Comparison of ENCODE assay signal across 8 mouse cellular contexts in genomic region chr4:138395087-138395970, GRCm38 (mm10). TPM values are rescaled to one million over a fixed set of nuclear protein-coding genes. Genes with fewer than 3 reads are reported as not detected.
DNase-seq lines count a peak whose midpoint lies in the region; ATAC-seq and TF ChIP-seq lines count a peak whose summit lies in the region.

No protein-coding gene starts in this region.

- TF ChIP-seq CTCF in lung, postnatal 0 days (IDR thresholded peaks at IDR 0.05): no peak

- peak overlapping the region; percentile 39 for H3K4me2 ChIP-seq in lung, postnatal 0 days (replicated peaks; ENCODE audit: low read depth, low read length)
- H3K4me2 ChIP-seq in hindbrain, embryonic 16.5 days (ENCODE audit: low read length): peak overlapping the region; percentile 87

- H3K4me1 ChIP-seq in lung, postnatal 0 days (ENCODE audit: insufficient read depth, low read depth, low read length): 0 out of 2 replicates have a peak, but pooled peaks cover 4% of the 10 kb centered on the region
- peaks cover 15% of the 10 kb centered on the region for H3K4me1 ChIP-seq in hindbrain, embryonic 16.5 days (ENCODE audit: control insufficient read depth, insufficient read depth, low read depth, low read length)
- peaks cover 25% of the 10 kb centered on the region for H3K4me1 ChIP-seq in midbrain, embryonic 10.5 days

- peaks cover 49% of the 10 kb centered on the region for H3K27me3 ChIP-seq in lung, postnatal 0 days (replicated peaks; ENCODE audit: insufficient read depth, low read length)
- peaks cover 48% of the 10 kb centered on the region for H3K27me3 ChIP-seq in hindbrain, embryonic 16.5 days (replicated peaks; ENCODE audit: control insufficient read depth, insufficient read depth, low read length)
- H3K27me3 ChIP-seq in midbrain, embryonic 10.5 days (ENCODE audit: low read depth, poor library complexity, severe bottlenecking): peaks cover 95% of the 10 kb centered on the region

- under 1% methylated on average over 82 of the region's 103 CpGs for WGBS in lung, postnatal 0 days
- WGBS in hindbrain, embryonic 16.5 days: 2% methylated on average over 86 of the region's 103 CpGs
- WGBS in midbrain, embryonic 10.5 days: under 1% methylated on average over 103 of the region's 103 CpGs

- DNase-seq in adrenal gland, adult (ENCODE audit: inconsistent age in 2 of 2, low spot score in 1 of 2): peak; percentile 51 to 75
- no peak for DNase-seq in adrenal gland, postnatal 4 days (ENCODE audit: low spot score in 2 of 2)
- DNase-seq in lung, postnatal 0 days (ENCODE audit: low spot score): no peak
- DNase-seq in lung, postnatal 4 days: no peak
- DNase-seq in midbrain, embryonic 10.5 days (ENCODE audit: low spot score): peak; percentile 37
- no peak for DNase-seq in spleen, postnatal 10 days (ENCODE audit: low spot score in 2 of 2)
- DNase-seq in gastrocnemius, postnatal 25 days: no peak

- H3K9ac ChIP-seq in lung, postnatal 0 days (replicated peaks; ENCODE audit: low read depth): no peak overlapping the region
- peak overlapping the region; percentile 78 for H3K9ac ChIP-seq in hindbrain, embryonic 16.5 days (ENCODE audit: low read depth, low read length)

- peak overlapping the region; percentile 20; the same call in 1 of the 2 replicates for H3K4me3 ChIP-seq in lung, postnatal 0 days (ENCODE audit: low read depth, low read length)
- H3K4me3 ChIP-seq in hindbrain, embryonic 16.5 days (ENCODE audit: low read length): peak overlapping the region; percentile 64
- H3K4me3 ChIP-seq in midbrain, embryonic 10.5 days: peak overlapping the region; percentile 55

- TF ChIP-seq EP300 in lung, postnatal 0 days (IDR thresholded peaks at IDR 0.05): no peak

- no peaks in the 10 kb centered on the region for H3K36me3 ChIP-seq in lung, postnatal 0 days (ENCODE audit: insufficient read depth, low read length)
- no peaks in the 10 kb centered on the region for H3K36me3 ChIP-seq in hindbrain, embryonic 16.5 days (ENCODE audit: control insufficient read depth, insufficient read depth, low read length)
- H3K36me3 ChIP-seq in midbrain, embryonic 10.5 days: no peaks in the 10 kb centered on the region

- no peak overlapping the region for H3K27ac ChIP-seq in lung, postnatal 0 days (ENCODE audit: low read length)
- H3K27ac ChIP-seq in hindbrain, embryonic 16.5 days (ENCODE audit: low read depth, low read length): peak overlapping the region; percentile 63; the same call in 1 of the 2 replicates
- H3K27ac ChIP-seq in midbrain, embryonic 10.5 days (replicated peaks): no peak overlapping the region; the same call in 1 of the 2 replicates

- H3K9me3 ChIP-seq in lung, postnatal 0 days (ENCODE audit: low read length): no peaks in the 10 kb centered on the region
- H3K9me3 ChIP-seq in hindbrain, embryonic 16.5 days (ENCODE audit: control insufficient read depth, low read length): no peaks in the 10 kb centered on the region; the same call in 1 of the 2 replicates
- H3K9me3 ChIP-seq in midbrain, embryonic 10.5 days (replicated peaks): no peaks in the 10 kb centered on the region

- ATAC-seq in lung, postnatal 0 days: no peak
- ATAC-seq in hindbrain, embryonic 16.5 days: peak; percentile 61

RNA-seq across cellular contexts. Expression of gene Fam43b, which starts 1.0 kb away (rescaled TPM):
- total RNA-seq in adrenal gland, postnatal 4 days (2021): 1 to 10 TPM; 2.2 to 3.2 TPM
- polyA plus RNA-seq in lung, postnatal 0 days (2015; fragmentation: Nextera tagmentation; extraction: Ambion mirVana): 0.05 TPM in 1 of 2 replicates, not detected in the other
- 16.6 and 17.3 TPM in 2 replicates for polyA plus RNA-seq in hindbrain, embryonic 16.5 days (2015; fragmentation: Nextera tagmentation; extraction: Ambion mirVana)
- polyA plus RNA-seq in midbrain, embryonic 10.5 days (2016; fragmentation: Nextera tagmentation; extraction: Ambion mirVana): 0.06 TPM in 1 of 2 replicates, not detected in the other
- total RNA-seq in gastrocnemius, postnatal 25 days (2021): not detected

RNA-seq across cellular contexts. Expression of gene Cda, which starts 27.5 kb away (rescaled TPM):
- 10 to 100 TPM; 15.7 to 22.9 TPM for total RNA-seq in adrenal gland, postnatal 4 days (2021)
- polyA plus RNA-seq in lung, postnatal 0 days (2015; fragmentation: Nextera tagmentation; extraction: Ambion mirVana): 15.6 and 16.0 TPM in 2 replicates
- polyA plus RNA-seq in hindbrain, embryonic 16.5 days (2015; fragmentation: Nextera tagmentation; extraction: Ambion mirVana): 7.9 and 8.1 TPM in 2 replicates
- 1.2 and 2.0 TPM in 2 replicates for polyA plus RNA-seq in midbrain, embryonic 10.5 days (2016; fragmentation: Nextera tagmentation; extraction: Ambion mirVana)
- 1 to 10 TPM in 1 of 2 experiments, under 1 TPM in 1; 0.82 to 1.2 TPM for total RNA-seq in gastrocnemius, postnatal 25 days (2021)

RNA-seq across cellular contexts. Expression of gene Mul1, which starts 39.1 kb away (rescaled TPM):
- total RNA-seq in adrenal gland, postnatal 4 days (2021): 10 to 100 TPM; 46.4 to 51.4 TPM
- 12.3 and 13.1 TPM in 2 replicates for polyA plus RNA-seq in lung, postnatal 0 days (2015; fragmentation: Nextera tagmentation; extraction: Ambion mirVana)
- polyA plus RNA-seq in hindbrain, embryonic 16.5 days (2015; fragmentation: Nextera tagmentation; extraction: Ambion mirVana): 21.6 and 23.7 TPM in 2 replicates
- polyA plus RNA-seq in midbrain, embryonic 10.5 days (2016; fragmentation: Nextera tagmentation; extraction: Ambion mirVana): 19.2 and 22.3 TPM in 2 replicates
- 10 to 100 TPM; 41.5 to 43.0 TPM for total RNA-seq in gastrocnemius, postnatal 25 days (2021)

RNA-seq across cellular contexts. Expression of gene Camk2n1, which starts 58.8 kb away (rescaled TPM):
- total RNA-seq in adrenal gland, postnatal 4 days (2021): 10 to 100 TPM; 32.9 to 36.4 TPM
- 10.9 and 12.7 TPM in 2 replicates for polyA plus RNA-seq in lung, postnatal 0 days (2015; fragmentation: Nextera tagmentation; extraction: Ambion mirVana)
- polyA plus RNA-seq in hindbrain, embryonic 16.5 days (2015; fragmentation: Nextera tagmentation; extraction: Ambion mirVana): 15.5 and 16.7 TPM in 2 replicates
- 3.3 and 3.9 TPM in 2 replicates for polyA plus RNA-seq in midbrain, embryonic 10.5 days (2016; fragmentation: Nextera tagmentation; extraction: Ambion mirVana)
- 1 to 10 TPM; 4.2 to 5.5 TPM for total RNA-seq in gastrocnemius, postnatal 25 days (2021)

Comparison
In these comparisons a context has a peak if more than half of its experiments do, and no peak if none do; other contexts are left out.
1. DNase-seq: peak in adrenal gland, adult (2 of 2) and midbrain, embryonic 10.5 days (single experiment); none in adrenal gland, postnatal 4 days (0 of 2), lung, postnatal 0 days (single experiment), lung, postnatal 4 days (0 of 2), spleen, postnatal 10 days (0 of 2) and gastrocnemius, postnatal 25 days (single experiment).
2. RNA of gene Fam43b, which starts 1.0 kb away (polyA plus RNA-seq): 16.6 to 17.3 TPM in hindbrain, embryonic 16.5 days; 0.06 TPM in midbrain, embryonic 10.5 days and 0.05 TPM in lung, postnatal 0 days; every median in the first group is over 10 times any median in the second.
3. Peak in every context shown above with its lines, with median percentiles within 50 percentile points of each other: H3K4me3 ChIP-seq.